Mouse (Mus musculus): ENCODE results near the gene Wrb.

GRCm38 (mm10) chr16:96110655-96111345 is 34.4 kb upstream of the Wrb start:
- TF ChIP-seq CTCF (IDR thresholded peaks at IDR 0.05; ENCODE audit: borderline replicate concordance, insufficient read depth, low read depth, low read length) (no peak), POLR2A (IDR thresholded peaks at IDR 0.05; ENCODE audit: borderline replicate concordance, insufficient read depth, low read length) (no peak)
